Mouse (Mus musculus) liver, postnatal 0 days (tissue): Measurements from ENCODE around the gene Gnptab.

Experiments
- CTCF ChIP-seq: sonication (generic); IDR thresholded peaks from 2 replicates; pipeline ENCODE4 v1.5.1; 2016; ENCODE audit warnings: antibody characterized with exemption, low read depth
- EP300 ChIP-seq: IDR thresholded peaks from 2 replicates; pipeline ENCODE4 v1.6.1; 2016; ENCODE audit warnings: antibody characterized with exemption, low read depth, mild to moderate bottlenecking

- TF ChIP-seq CTCF (no peak), EP300 (no peak)
Observed at GRCm38 (mm10) chr10:88369233-88369632, 9.7 kb upstream of the Gnptab start.
